Mouse (Mus musculus) CH12.LX (cell line): Measurements from ENCODE around the gene Sergef. TPM values are rescaled to one million over a fixed set of nuclear protein-coding genes. Genes with fewer than 3 reads are reported as not detected.

ENCODE experiments used
- DNase-seq: peaks from one replicate; pipeline ENCODE4 v3.0.0-alpha.2; 2013; ENCODE audit errors: extremely low read depth
- H3K27ac ChIP-seq: 2 replicates; pipeline ENCODE4 v1.5.1; 2012; ENCODE audit warnings: low read depth, mild to moderate bottlenecking, control low read depth, moderate library complexity; ENCODE audit not compliant: insufficient read depth
- H3K27me3 ChIP-seq: replicated peaks from 2 replicates; pipeline ENCODE3; 2012; ENCODE audit warnings: inconsistent platforms
- H3K36me3 ChIP-seq, 2 experiments: replicated peaks in 1 of 2; 2 replicates each; pipeline versions ENCODE3 to v1.6.1; 2012; ENCODE audit warnings: inconsistent platforms in 1 of 2, low read length in 1 of 2, mild to moderate bottlenecking in 1 of 2, mixed read lengths in 1 of 2, moderate library complexity in 1 of 2; ENCODE audit not compliant: control insufficient read depth in 1 of 2, insufficient read depth in 1 of 2
- H3K4me1 ChIP-seq, 2 experiments: 2 replicates each; pipeline ENCODE4 v1.6.1; 2012; ENCODE audit warnings: inconsistent platforms in 1 of 2, moderate library complexity in 1 of 2; ENCODE audit not compliant: insufficient read depth in 2 of 2, control insufficient read depth in 1 of 2
- H3K4me2 ChIP-seq: 2 replicates; pipeline ENCODE4 v1.6.1; 2012; ENCODE audit warnings: low read depth, mild to moderate bottlenecking, control low read depth; ENCODE audit not compliant: poor library complexity, insufficient read depth, severe bottlenecking
- H3K4me3 ChIP-seq, 3 experiments: fragments of 150-350 bp in 1 of 3; sonication (generic) in 1 of 3; replicated peaks in 1 of 3; 2 replicates each; pipeline versions ENCODE3 to v1.5.1; 2011 to 2012; ENCODE audit warnings: low read depth in 2 of 3, low read length in 2 of 3, mild to moderate bottlenecking in 2 of 3, moderate library complexity in 2 of 3, control low read depth in 1 of 3, improper control_type of control experiment in 1 of 3, inconsistent platforms in 1 of 3, mixed read lengths in 1 of 3; ENCODE audit not compliant: poor library complexity in 1 of 3
- H3K79me2 ChIP-seq: replicated peaks from 2 replicates; pipeline ENCODE4 v1.6.1; 2012; ENCODE audit warnings: mild to moderate bottlenecking, moderate library complexity; ENCODE audit not compliant: control insufficient read depth, poor library complexity, insufficient read depth, severe bottlenecking; ENCODE audit errors: extremely low read depth
- H3K9ac ChIP-seq: 2 replicates; pipeline ENCODE4 v1.6.1; 2012; ENCODE audit warnings: low read depth, mild to moderate bottlenecking, control low read depth, moderate library complexity; ENCODE audit not compliant: insufficient read depth
- H3K9me3 ChIP-seq: replicated peaks from 2 replicates; pipeline ENCODE3; 2012; ENCODE audit warnings: low read length, inconsistent platforms, mixed read lengths
- BHLHE40 ChIP-seq: IDR thresholded peaks from 2 replicates; pipeline ENCODE4 v1.6.1; 2011; ENCODE audit warnings: mild to moderate bottlenecking, low read depth, low read length, improper control_type of control experiment
- CHD1 ChIP-seq: IDR thresholded peaks from 2 replicates; pipeline ENCODE4 v1.6.1; 2012; ENCODE audit warnings: low read depth, low read length, improper control_type of control experiment, inconsistent platforms
- CTCF ChIP-seq, 2 experiments: IDR thresholded peaks in 1 of 2; conservative IDR thresholded peaks in 1 of 2; 2 replicates each; pipeline ENCODE4 v1.5.1; 2011 to 2012; ENCODE audit warnings: low read depth in 2 of 2, low read length in 2 of 2, improper control_type of control experiment in 1 of 2, inconsistent platforms in 1 of 2, mild to moderate bottlenecking in 1 of 2, moderate library complexity in 1 of 2
- E2F4 ChIP-seq: IDR thresholded peaks from 2 replicates; pipeline ENCODE4 v1.6.1; 2011; ENCODE audit warnings: low read depth, low read length, improper control_type of control experiment; ENCODE audit not compliant: insufficient replicate concordance
- ELF1 ChIP-seq: IDR thresholded peaks from 2 replicates; pipeline ENCODE4 v1.6.1; 2014; ENCODE audit warnings: low read depth, mild to moderate bottlenecking, inconsistent platforms, low read length, improper control_type of control experiment
- EP300 ChIP-seq: IDR thresholded peaks from 2 replicates; pipeline ENCODE4 v1.6.1; 2011; ENCODE audit warnings: low read length, improper control_type of control experiment
- HCFC1 ChIP-seq: IDR thresholded peaks from 2 replicates; pipeline ENCODE4 v1.6.1; 2012; ENCODE audit warnings: low read depth, mild to moderate bottlenecking, inconsistent platforms, low read length, improper control_type of control experiment
- JUN ChIP-seq: IDR thresholded peaks from 2 replicates; pipeline ENCODE4 v1.6.1; 2011; ENCODE audit warnings: low read depth, mild to moderate bottlenecking, low read length, improper control_type of control experiment, moderate library complexity; ENCODE audit not compliant: insufficient read depth
- JUND ChIP-seq: conservative IDR thresholded peaks from 2 replicates; pipeline ENCODE4 v1.6.1; 2011; ENCODE audit warnings: low read depth, low read length, improper control_type of control experiment
- MAX ChIP-seq: IDR thresholded peaks from 2 replicates; pipeline ENCODE4 v1.6.1; 2011; ENCODE audit warnings: low read length, improper control_type of control experiment
- MAZ ChIP-seq: IDR thresholded peaks from 2 replicates; pipeline ENCODE4 v1.6.1; 2012; ENCODE audit warnings: low read depth, mild to moderate bottlenecking, inconsistent platforms, low read length, improper control_type of control experiment, moderate library complexity
- MYC ChIP-seq: IDR thresholded peaks from 2 replicates; pipeline ENCODE4 v1.6.1; 2011; ENCODE audit warnings: low read depth, mild to moderate bottlenecking, improper control_type of control experiment, low read length
- NELFE ChIP-seq: IDR thresholded peaks from 2 replicates; pipeline ENCODE4 v1.6.1; 2011; ENCODE audit warnings: low read depth, low read length, improper control_type of control experiment
- NRF1 ChIP-seq: IDR thresholded peaks from 2 replicates; pipeline ENCODE4 v1.6.1; 2014; ENCODE audit warnings: low read depth, mild to moderate bottlenecking, inconsistent platforms, low read length, improper control_type of control experiment, moderate library complexity
- PAX5 ChIP-seq: IDR thresholded peaks from 2 replicates; pipeline ENCODE4 v1.6.1; 2012; ENCODE audit warnings: low read length, inconsistent platforms, mixed read lengths
- POLR2A ChIP-seq: IDR thresholded peaks from 2 replicates; pipeline ENCODE4 v1.6.1; 2011; ENCODE audit warnings: low read depth, mild to moderate bottlenecking, improper control_type of control experiment, low read length
- RAD21 ChIP-seq: IDR thresholded peaks from 2 replicates; pipeline ENCODE4 v1.6.1; 2011; ENCODE audit warnings: low read depth, mild to moderate bottlenecking, low read length, improper control_type of control experiment, moderate library complexity
- SIN3A ChIP-seq: IDR thresholded peaks from 2 replicates; pipeline ENCODE4 v1.6.1; 2012; ENCODE audit warnings: low read length, improper control_type of control experiment, inconsistent platforms
- TCF12 ChIP-seq: IDR thresholded peaks from 2 replicates; pipeline ENCODE4 v1.6.1; 2014; ENCODE audit warnings: low read depth, mild to moderate bottlenecking, inconsistent platforms, low read length, improper control_type of control experiment
- USF1 ChIP-seq: IDR thresholded peaks from 2 replicates; pipeline ENCODE4 v1.6.1; 2014; ENCODE audit warnings: low read depth, mild to moderate bottlenecking, inconsistent platforms, low read length, improper control_type of control experiment
- USF2 ChIP-seq: conservative IDR thresholded peaks from 2 replicates; pipeline ENCODE4 v1.6.1; 2011; ENCODE audit warnings: low read depth, low read length, improper control_type of control experiment
- ZKSCAN1 ChIP-seq: IDR thresholded peaks from 2 replicates; pipeline ENCODE4 v1.6.1; 2012; ENCODE audit warnings: low read depth, inconsistent platforms, low read length, improper control_type of control experiment, borderline replicate concordance
- dilution Hi-C: fragments of 300-500 bp; cut with MboI; formaldehyde crosslinking; loops from 2 replicates; pipeline ENCODE4 v1.14.3; 2020; ENCODE audit warnings: low sequenced_read_pairs; ENCODE audit not compliant: extremely low pct_unique_long_range_greater_than_20kb, extremely low pct_ligation_motif_present
- in situ Hi-C: fragments of 300-500 bp; cut with MboI; formaldehyde crosslinking; loops from 3 replicates; pipeline ENCODE4 v1.14.3; 2019; ENCODE audit warnings: low sequenced_read_pairs, low pct_ligation_motif_present, low pct_unique_long_range_greater_than_20kb, mixed read lengths
- polyA plus RNA-seq: library from polyadenylated mRNA; unstranded; fragments of >175 nt; gene quantifications from 2 replicates; pipeline ENCODE4 v1.2.1, GENCODE M21; 2012; ENCODE audit warnings: low read depth; ENCODE audit not compliant: insufficient read length
- total RNA-seq, 2 experiments: library from RNA; depleted of rRNA; stranded (reverse); fragments of 300-350 nt in 1 of 2; fragments of >200 nt in 1 of 2; gene quantifications; 2 replicates each; pipeline ENCODE4 v1.2.3; 2012 to 2014

The Sergef gene
- total and polyA plus RNA-seq, 3 experiments, result 13.0 to 18.0 (median 14.1) TPM

DNA sequence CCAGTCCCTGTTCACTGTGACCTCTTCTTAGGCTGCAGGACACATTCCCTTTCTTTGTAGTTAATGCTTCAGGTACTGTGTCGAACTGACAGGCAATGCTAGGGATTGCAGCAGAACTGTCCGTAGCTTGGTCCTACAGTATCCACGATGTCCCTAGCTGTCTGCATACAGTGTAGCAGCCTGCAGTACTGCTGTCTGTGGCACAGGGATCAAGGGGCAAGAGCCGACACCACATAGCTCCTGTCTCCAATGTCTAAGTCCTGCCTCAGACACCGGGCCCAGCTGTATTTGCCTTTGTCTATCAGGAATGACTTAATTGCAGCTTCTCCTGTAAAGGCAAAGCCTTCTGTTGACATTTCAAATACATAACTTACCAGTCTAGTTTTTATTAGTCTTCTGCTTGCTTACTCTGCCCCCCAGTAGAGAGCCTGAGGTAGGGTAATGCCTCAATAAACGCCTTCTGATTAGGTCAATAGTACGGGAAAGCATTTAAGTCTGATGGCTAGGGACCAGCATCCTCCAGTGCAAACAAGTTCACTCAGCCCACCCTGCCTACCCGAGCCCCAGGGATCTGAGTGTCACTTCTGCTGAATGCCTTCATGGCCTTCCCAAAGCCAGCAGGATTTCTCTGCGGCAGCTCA is 179.9 kb downstream of the Sergef start:
- H3K4me1 ChIP-seq, result peaks cover 15 to 40% of the 10 kb centered on the region in 2 experiments
- no peaks in the 10 kb centered on the region for H3K27me3 ChIP-seq
- no peak overlapping the region for H3K27ac ChIP-seq
- no peak for TF ChIP-seq NELFE
- H3K4me3 ChIP-seq, result no peak overlapping the region
- H3K4me2 ChIP-seq, result no peak overlapping the region
- in situ Hi-C loops (no loop called here), dilution Hi-C loops (no loop called here)
- no peak overlapping the region for H3K9ac ChIP-seq
- H3K79me2 ChIP-seq, result no peaks in the 10 kb centered on the region
- H3K36me3 ChIP-seq, result peaks cover 0 to 19% of the 10 kb centered on the region in 2 experiments
- H3K9me3 ChIP-seq, result peaks cover 4% of the 10 kb centered on the region
- no peak for DNase-seq

DNA sequence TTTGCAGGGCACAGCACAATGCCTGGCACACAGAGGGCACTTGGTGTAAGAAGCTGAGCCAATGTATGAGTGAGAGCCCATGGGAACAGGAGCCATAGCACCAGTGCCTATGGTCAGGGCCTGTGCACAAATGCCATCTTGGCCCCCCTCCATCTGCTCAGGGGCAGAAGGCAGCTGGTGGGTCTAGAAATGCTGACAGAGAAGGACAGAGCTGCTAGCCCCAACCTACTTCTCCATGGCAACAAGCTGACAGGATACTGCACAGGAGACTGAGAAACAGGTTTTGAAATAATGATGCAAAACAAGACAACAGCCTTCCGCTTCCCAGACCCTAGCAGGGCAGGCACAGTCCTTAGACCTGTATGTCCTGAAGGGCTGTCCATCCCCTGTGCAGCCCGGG is 180.4 kb downstream of the Sergef start:
- in situ Hi-C loops, result no loop called here
- Histone ChIP-seq H3K9ac (no peak overlapping the region), H3K9me3 (peaks cover 4% of the 10 kb centered on the region), H3K4me3 (no peak overlapping the region), H3K79me2 (no peaks in the 10 kb centered on the region), H3K27me3 (no peaks in the 10 kb centered on the region), H3K36me3 (peaks cover 0 to 19% of the 10 kb centered on the region in 2 experiments), H3K4me1 (peaks cover 15 to 38% of the 10 kb centered on the region in 2 experiments), H3K4me2 (no peak overlapping the region), H3K27ac (no peak overlapping the region)
- dilution Hi-C loops, result no loop called here
- no peak for DNase-seq
- TF ChIP-seq BHLHE40 (no peak), TCF12 (no peak), NRF1 (no peak), USF2 (no peak), JUN (no peak), RAD21 (no peak), MAZ (no peak), MAX (no peak), PAX5 (no peak), USF1 (no peak), JUND (no peak), EP300 (no peak), ZKSCAN1 (no peak)

DNA sequence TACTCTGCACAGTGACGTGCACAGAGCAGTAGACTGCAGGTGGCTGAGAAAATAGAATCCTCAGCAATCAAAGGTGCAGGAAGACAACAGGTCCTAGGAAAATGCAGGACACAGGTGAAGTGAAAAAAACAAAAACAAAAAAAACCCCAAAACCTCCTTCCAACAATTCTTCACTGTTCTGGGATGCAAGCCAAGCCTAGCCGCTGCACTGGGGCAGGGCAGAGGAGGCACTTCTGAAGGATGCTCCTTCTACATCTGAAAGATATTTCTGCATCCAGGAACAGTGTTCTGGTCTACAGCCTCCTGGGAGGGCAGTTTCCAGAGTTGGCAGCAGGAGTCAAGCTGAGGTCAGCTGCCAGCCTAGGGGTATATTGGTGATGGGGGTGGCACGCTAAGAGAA is 181.7 kb downstream of the Sergef start:
- TF ChIP-seq MAX (no peak), MAZ (no peak), CHD1 (no peak), PAX5 (no peak), ZKSCAN1 (no peak), MYC (no peak), EP300 (no peak), POLR2A (no peak), JUN (no peak), SIN3A (no peak), HCFC1 (no peak), TCF12 (no peak), BHLHE40 (no peak), E2F4 (no peak), CTCF (conservative IDR thresholded peaks at IDR 0.05 in 1 of 2, IDR thresholded peaks at IDR 0.05 in 1 of 2; ENCODE audit: low read depth in 2 of 2, low read length in 2 of 2) (no peak), ELF1 (no peak)
- DNase-seq, result no peak
- Histone ChIP-seq H3K4me2 (no peak overlapping the region), H3K27me3 (no peaks in the 10 kb centered on the region), H3K4me3 (no peak overlapping the region), H3K9me3 (peaks cover 4% of the 10 kb centered on the region), H3K27ac (no peak overlapping the region), H3K9ac (no peak overlapping the region), H3K4me1 (peaks cover 5 to 25% of the 10 kb centered on the region in 2 experiments; a peak in 3 of 4 replicates), H3K79me2 (no peaks in the 10 kb centered on the region), H3K36me3 (peaks cover 0 to 21% of the 10 kb centered on the region in 2 experiments)
- in situ Hi-C loops, result no loop called here
- dilution Hi-C loops, result no loop called here
